Mouse (Mus musculus) lung, postnatal 14 days (tissue): ENCODE measurements at regions not wholly inside any gene's neighbourhood (a gene's known extent, or its start where the extent isn't known, plus 50 kb on each side); places are given as distances from the start of the nearest gene placed in this dataset.
"Not testable (repeated sequence)": the region's sequence is repeated elsewhere in the genome, so short reads cannot be mapped to it uniquely, and the experiment has no call there.

Experiments
- DNase-seq: peaks from one replicate; pipeline ENCODE4 v3.0.0; 2021

DNA sequence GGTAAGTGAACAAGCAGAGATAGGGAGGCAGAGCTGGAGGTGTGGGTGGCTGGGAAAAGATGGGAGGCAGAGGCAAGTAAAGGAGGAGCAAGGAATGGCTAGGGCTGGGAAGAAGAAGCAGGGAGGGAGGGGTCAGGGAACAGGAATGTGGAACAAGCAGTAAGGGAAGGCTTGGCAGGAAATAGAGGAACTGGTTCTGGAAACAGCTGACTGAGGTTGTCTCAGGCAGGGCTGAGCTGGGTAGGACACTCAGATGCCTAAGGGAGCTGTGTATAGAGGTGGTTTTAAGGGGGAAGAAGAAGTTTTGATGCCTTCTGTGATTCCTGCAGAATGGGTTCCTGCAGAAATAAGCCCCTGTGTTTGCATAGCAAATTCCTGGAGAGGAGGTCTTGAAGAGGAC, 92.7 kb downstream of the Nucb2 start:
- no peak for DNase-seq

DNA sequence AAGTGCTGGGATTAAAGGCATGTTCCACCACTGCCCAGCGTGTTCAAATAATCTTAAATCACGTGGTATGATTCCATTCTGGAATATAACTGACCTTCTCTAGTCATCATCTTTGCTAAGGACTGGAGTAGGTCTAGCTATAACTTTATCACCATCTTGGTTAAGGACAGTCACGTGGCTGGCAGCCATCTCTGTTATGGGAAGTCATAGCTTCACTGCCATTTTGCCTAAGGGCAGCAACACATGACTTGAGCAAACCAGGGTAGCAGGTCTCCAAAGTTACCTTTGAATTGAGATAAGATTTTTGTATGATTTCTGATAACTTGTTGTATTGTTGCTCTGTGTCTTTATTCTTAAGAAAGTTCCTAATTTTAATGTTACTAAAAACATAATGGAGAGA, 96.2 kb downstream of the Nucb2 start:
- DNase-seq: no peak

DNA sequence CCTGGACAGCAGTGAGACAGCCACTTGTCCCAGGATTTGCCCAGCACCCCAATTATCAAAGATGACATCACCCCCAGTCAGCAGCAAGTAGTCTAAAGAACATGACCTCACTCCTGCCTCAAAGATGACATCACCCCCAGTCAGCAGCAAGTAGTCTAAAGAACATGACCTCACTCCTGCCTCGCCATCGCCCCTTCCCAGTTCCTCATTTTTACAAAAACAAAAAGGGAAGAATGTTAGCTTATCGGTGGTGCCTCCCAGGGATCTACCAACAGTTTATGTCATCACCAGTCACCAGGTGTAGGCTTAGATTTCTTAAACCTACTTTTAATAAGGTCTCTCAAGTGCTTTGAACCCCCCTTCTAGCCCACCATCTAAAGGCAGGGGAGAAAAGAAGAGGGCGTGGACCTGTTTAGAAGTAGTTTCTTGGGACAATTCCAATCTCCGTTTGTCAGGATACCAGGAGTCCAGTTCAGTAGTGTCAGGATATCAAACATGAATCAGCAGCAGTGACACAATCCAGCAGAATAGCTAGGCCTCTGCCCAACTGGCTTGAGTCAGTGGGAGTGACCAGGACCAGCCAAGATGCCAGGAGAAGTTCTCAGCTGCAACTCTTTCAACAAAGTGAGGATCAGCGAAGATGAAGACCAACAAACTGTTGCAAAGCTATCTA, 99.1 kb downstream of the Nucb2 start:
- DNase-seq: no peak

DNA sequence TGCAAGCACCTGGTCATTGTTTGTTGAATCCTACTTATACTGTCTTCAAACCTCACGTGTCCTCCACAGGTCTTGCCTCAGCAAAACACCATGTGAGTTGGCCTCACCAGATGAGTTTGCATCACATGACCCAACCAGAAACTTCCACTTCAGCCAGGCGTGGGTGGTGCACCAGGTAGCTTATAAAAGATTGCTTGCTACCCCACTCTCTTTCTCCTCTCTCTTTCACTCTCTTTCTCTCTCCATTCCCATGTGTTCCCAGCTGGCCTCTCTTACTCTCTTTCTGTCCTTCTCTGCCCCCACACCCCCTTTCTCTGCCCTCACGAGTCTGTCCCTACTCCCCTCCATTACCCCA, 99.6 kb downstream of the Nucb2 start:
- no peak for DNase-seq

DNA sequence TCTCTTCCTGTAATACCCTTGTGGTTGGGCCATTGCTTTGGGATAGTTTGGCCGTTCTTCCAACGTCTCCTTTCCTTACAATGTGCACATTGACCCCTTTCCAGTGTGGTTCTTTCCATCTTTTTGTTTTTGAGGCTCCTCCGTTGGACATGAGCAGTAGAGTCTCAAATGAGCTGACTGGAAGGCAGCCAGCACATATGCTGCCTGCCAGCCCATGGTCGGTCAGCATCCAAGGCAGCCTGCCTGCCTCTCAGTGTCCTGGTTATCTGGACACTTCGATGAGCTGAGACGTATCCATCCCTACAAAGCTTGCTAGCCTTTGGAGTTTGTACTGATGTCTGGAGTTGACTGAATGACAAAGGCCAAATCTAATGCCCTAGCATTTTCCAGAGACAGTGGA, 102.1 kb downstream of the Nucb2 start:
- no peak for DNase-seq

DNA sequence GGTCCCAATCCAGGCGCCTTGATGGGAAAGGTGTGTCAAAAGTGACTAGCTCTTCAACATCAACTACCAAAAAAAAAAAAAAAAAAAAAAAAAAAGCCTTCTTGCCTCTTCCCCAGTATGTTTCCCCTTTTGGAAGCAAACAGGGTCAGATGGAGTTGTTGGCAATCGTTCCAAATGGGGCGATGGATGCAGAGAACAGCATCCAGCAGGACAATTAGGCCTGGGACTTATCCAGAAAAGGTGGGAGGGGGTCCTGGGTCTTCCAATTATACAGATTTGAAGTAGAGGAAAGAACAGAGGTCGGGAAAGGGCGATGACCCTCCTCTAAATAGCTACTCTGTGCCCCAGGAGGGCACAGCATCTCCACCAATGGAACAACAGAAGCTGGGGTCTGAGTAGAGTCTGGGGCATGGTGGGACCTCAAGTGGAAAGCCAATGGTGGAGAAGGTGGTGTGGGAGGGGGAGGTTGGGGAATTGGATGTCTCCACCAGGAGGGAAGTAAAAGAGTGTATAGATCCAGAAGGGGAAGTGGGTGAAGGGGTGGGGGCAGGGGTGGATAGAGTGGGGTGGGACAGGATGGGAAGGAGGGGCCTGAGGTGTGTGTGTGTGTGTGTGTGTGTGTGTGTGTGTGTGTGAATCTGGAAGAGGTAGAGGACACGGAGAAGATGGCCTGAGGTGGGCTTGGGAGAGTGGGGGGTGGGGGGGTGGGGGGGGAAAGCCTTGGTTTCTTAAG, 102.7 kb downstream of the Nucb2 start:
- no peak for DNase-seq

DNA sequence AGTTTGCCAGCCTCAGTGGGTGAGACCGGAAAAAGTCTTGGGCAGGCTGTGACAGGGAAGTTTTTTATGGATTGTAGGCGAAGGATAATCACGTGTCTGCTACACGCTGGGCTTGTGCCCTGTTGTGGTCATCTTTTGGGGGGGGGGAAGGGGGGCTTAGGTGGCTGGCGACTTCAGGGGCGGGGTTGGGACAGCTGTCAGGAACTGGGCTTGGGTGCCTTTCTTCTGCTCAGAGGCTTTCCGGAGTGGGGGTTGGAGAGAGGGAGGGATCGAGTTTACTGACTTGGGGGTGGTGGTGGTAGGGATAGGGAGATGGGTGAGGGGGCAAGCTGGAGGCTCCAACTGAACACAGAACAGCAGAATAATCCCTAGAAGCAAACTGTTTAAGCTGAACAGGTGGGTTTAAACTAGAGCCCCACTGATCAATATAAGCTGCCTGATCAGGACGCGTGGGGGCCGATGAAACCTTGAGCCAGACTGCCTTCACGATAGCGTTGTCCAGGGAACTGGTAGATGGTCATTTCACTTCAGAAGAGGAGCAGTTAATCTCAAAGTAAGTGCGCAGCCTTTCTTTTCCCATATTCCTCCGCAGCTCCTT, 103.6 kb downstream of the Nucb2 start:
- no peak for DNase-seq

DNA sequence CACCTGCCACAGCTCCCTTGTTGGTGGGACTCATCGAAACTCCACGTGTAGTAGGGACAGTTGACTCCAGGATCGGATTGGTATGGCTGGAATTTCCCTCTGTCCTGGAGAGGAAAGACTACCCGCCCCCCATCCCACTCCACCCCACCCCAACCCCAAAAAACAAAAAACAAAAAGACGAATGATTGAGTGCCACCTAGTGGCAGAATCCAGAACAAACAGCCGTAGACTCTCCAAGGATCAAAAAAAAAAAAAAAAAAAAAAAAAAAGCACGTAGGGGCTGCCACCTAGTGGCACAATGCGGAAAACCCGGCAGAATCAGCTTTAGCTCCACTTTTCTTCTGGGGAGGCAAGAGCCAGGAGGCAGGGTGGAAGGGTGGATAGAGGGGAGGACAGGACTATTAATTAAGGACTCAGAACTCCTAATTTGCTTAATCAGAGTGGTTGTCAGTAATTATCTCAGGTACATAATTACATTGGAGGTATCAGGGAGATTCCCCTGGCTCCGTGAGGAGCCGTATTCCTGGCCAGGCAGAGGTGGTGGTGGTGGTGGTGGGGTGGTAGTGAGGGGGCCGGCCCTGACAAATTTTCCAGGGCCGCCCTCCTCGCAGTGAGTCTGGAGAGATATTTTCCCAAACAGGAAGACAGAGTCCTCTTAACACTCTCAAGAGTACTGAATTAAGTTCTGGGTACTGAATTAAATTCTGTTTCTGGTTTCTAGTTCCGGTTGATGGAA, 104.3 kb downstream of the Nucb2 start:
- peak; percentile 76 for DNase-seq

DNA sequence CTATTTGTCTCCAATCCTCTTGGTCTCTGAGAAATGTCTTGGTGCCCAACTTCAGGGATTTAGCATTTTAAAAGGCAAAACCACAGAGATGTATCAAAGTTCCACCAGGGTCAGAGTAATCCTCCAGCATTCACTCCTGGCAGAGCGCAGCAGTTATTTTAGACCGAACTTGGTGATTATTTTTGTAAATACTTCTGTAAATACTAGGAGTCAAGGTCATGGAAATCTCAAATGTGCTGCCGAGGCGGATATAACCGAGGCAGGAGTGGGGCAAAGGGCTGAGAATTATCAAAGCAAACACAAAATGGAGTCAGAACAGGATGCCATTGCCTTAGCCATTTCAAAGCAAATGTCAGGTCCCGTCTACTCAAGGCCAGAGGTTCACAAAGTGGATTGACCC, 105.2 kb downstream of the Nucb2 start:
- no peak for DNase-seq

DNA sequence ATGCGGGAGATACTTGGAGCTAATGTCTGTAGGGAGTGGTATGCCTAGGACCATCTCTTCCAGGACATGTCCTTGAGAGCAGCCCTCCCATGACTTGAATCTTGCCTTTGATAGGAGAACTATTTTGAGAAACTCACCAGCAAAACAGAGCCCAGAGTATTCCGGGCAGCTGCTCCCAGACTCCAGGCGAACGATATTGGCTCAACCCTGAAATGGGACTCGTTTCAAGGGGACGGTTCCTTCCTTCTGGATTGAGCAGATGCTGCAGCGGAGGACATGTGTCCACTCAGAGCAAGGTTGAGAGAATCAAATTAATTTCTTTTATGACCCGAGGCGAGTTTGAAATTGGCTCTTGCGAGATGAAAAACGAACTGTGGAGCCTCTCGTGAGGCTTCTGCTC, 105.7 kb downstream of the Nucb2 start:
- DNase-seq: no peak

DNA sequence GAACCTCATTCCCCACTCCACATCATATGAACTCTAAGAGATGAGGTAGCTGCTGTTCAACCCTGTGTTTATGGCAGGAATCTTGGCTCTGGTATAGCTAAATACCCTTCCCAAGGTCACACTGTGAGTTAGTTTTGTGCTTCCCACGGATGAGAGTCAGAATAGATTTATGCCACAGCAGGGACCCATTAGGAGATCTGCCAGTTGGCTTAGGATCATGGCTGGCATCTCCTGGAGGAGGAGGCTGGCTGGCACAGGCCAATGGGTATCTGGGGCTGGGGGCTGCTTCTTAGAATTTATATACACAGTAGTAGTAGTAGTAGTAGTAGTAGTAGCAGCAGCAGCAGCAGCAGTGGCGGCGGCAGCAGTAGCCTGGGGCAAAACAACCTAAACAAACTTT, 111.8 kb downstream of the Nucb2 start:
- no peak for DNase-seq

DNA sequence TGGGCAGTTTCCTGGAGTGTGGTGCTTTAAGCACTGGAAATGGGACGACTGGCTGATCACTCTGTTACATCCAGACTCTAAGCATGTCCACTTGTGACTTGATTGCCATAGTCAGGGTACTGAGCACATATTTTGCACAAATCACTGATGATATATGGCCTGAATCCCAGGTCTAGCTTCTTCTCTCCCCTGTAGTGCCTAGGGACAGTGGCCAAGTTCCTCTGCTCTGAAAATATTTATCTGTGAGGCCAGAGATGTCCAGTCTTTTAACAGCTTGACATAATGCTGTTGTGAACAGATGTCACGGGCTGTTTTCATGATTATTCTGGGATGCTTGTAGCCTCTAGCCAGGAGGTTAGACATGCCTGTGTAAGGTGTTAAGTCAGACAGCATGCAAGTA, 115.5 kb downstream of the Nucb2 start:
- no peak for DNase-seq

DNA sequence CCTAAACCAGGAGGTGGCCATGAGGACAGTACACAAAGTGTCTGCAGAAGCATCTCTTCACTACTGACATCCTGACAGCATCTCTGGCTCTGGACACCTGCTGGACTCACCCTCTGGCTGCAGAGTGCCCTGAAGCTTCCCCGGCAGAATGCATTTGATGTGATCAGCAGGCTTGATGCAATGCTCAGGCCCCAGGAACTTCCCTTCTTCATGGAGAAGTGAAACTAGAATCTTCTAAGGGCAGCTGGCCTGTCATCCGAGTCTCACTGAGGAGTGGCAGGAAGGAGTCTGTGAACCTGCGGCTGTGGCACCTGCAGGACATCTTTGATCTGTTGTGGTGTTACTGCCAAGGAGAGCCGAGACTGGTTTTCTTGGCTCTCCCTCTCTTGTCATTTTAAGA, 116.2 kb downstream of the Nucb2 start:
- no peak for DNase-seq

DNA sequence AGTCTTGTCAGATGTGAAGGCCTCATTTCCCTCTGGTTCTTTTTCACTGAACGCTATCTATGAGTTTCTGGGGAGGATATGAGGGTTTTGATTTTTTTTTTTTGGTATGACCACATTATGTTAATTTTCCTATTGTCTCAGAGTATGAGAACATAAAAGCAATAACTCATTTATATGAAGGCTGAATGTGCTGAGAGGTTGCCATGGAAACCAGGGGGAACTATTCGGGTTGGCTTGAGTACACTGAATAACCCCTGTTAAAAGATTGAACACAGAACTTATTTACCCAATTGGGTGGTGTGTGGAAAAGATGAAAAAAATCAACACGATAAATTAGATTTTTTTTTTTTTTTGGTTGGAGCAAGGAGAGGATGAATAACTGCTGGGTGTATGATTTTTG, 129.0 kb downstream of the Nucb2 start:
- DNase-seq: no peak

DNA sequence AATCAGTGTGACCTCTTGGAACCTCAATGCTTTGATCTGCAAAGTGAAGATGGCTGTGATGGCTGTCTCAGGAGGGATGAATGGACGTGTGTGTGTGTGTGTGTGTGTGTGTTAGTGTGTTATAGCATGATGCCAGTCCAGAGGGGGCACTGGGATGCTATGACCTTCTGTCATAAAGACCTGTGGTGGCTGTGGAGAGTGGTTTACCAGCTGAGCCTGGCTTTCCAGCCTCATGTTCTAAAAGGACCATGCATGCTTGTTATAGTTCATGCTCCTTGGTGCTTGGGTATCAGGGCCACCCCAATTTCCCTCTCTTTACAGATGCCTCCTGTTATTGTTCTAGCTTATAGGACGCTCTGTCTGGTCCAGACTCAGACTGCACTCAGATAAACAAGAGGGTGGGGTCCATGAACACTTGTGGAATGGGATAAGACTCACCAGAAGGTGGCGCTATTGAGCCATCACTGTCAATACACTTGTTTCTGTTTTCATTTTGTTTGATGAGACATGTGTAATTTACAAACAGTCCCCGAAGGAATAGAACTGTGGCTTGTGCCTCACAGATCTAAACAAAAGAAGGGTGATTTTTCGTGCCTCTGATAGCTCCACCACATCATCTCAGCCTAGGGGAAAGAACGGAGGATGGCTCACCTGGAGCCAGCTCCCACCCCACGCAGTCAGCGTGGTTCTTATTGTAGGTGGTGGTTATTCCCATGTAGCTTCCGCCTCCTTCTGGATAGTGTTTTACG, 140.9 kb downstream of the Nucb2 start:
- DNase-seq: peak; percentile 49

DNA sequence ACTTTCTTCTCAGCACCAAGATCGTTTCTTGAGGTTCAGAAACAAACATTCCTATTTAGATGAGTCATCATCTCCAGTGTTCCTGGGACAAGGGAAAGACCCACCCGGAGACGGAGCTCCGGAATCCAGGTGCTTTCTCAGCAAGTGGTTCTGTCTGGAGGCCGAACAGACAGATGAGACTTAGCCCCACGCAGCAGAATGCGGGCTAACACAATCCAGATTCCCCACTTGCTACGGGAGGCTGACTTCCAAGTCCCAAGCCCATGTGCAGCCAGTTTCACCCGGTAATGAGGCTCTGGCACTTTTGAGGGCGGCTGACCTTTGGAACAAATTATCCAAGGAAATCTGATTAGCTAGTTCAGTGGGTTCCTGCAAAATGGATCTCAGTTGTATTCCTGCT, 150.3 kb downstream of the Nucb2 start:
- no peak for DNase-seq

DNA sequence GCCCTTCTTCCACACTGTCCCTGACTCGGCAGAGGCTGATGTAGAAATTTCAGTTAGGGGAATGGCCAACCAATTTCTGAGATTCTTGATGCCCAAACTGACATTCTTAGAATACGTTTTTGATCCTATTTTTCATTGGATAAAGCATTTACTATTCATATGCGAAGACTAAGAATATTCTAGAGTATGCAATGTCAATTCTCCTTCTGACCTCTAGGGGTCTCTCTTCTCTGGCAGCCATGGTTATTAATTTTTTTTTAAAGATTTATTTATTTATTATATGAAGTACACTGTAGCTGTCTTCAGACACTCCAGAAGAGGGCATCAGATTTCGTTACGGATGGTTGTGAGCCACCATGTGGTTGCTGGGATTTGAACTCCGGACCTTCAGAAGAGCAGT, 152.9 kb downstream of the Nucb2 start:
- not testable (repeated sequence) for DNase-seq

DNA sequence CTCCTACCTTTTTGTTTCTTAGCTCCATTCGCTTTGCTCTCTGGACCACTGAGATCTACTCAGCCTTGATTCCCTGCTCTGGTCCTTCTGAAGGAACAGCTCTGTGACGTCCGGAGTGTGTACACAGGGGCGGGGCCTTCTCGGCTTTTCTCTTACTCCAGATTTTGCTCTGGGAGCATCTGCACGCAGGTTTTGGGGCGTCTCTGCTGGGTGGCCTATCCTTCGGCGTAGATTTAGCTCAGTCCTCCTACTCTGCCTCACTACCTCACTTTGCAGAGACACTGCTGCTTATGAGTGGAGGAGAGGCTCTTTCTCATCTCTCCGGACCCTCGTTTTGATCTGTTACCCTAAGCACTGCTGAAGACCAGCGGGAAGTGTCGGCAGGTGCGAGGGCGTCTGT, 161.4 kb downstream of the Nucb2 start:
- DNase-seq: no peak

DNA sequence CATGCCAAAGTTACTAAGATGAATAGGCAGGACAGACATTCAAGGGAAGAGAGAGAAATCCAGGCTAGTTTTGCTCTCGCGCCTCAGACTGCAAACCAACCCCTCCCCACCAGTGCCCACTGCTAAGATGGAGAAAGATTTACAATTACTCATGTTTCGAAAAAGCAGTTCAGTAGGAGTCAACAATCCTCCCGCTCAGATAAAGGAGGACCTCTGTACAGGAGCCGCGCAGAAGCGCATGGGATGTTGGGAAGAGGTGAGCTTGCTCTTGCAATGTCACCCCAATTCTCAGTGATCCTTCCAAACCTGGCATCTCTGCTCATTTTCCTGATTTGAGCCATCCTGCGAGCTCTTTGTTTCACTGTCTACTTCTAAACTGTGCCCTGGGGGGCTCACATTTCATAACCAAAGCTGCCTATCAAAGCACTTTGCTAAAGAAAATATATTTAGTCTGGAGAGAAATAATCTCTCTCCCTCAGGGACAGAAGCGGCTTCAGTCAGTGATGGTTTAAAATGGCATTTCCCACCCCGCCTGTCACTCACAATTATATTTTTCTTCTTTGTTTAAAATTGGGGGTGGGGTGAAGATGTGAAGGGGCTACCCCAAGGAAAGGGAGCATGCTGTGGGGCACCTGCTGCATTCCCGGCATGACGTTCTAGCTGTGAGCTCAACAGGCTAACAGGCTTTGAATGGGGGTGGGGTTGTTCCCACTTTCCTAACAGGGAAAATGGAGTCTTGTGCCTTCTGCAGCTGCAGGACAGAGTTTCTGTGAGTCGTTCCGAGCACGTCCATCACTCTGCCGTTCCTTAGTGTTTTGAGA, 170.2 kb downstream of the Nucb2 start:
- no peak for DNase-seq

DNA sequence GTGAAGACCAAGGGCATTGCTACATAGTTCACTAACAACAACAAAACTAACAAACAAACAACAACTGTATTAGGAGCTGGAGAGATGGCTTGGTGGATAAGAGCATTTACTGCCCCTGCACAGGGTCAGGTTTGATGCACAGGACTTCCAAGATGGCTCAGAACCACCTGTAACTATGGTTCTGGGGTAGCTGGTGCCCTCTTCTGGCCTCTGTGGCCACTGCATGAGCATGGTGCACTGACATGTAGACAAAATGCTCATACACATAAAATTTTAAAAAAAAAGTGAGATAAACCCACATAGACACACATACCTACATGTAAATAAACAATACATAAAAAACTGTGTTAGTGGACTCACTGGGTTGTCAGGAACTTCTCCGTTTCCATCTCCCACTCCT, 172.5 kb downstream of the Nucb2 start:
- DNase-seq: no peak

DNA sequence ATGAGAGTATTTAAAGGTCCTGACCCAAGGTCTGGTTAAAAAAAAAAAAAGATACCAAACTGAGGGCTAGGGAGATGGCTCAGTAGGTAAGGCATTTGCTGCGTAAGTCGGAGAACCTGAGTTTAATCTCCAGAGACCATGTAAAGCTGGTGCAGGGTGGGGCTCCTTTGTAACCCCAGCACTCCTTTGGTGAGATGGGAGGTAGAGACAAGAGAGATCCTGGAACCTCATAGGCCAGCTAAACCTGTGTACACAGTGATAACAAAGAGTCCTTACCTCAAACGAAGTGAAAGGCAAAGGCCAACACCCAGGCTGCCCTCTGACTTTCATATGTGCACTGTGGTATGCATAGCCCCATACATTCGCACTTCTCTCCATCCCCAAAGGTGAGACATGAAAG, 175.0 kb downstream of the Nucb2 start:
- no peak for DNase-seq

DNA sequence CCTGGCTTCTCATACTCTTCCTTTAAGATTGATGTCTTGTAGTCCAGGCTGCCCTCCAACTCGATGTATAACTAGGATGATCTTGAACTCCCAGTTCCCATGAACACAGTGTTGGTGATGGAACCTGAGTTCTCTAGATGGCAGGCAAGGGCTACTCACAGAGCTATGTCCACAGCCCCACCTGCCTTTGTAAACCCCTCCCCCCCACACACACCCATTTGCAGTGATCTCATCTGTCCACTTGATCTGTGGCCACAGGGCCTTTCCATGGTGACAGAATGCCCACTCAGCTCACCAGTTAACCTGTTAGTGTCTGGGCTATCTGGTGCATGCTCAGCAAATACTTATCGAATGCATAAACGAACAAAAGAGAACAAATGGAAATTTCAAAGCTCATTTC, 176.4 kb downstream of the Nucb2 start:
- DNase-seq: no peak
